ENCODE assay signal across 28 mouse cellular contexts in genomic region chr8:95592131-95592780, GRCm38 (mm10). TPM values are rescaled to one million over a fixed set of nuclear protein-coding genes. Genes with fewer than 3 reads are reported as not detected.
DNase-seq lines count a peak whose midpoint lies in the region; ATAC-seq lines count a peak whose summit lies in the region.
"Had no signal": no experiment of that assay in that cellular context is flagged by ENCODE, and none has a peak within 500 bp of the region (broad histone marks: within the 10 kb centered on the region; RNA-seq: fewer than 3 reads in every experiment).

No protein-coding gene starts in this region.

- WGBS in liver, embryonic 11.5 days, result 58% methylated on average over 12 of the region's 12 CpGs
- WGBS in forebrain, embryonic 14.5 days, result 86% methylated on average over 12 of the region's 12 CpGs

- no peaks in the 10 kb centered on the region for H3K36me3 ChIP-seq in liver, embryonic 11.5 days (ENCODE audit: control insufficient read depth, insufficient read depth, low read length)
- H3K36me3 ChIP-seq in forebrain, embryonic 14.5 days (ENCODE audit: control insufficient read depth, insufficient read depth, low read length), result no peaks in the 10 kb centered on the region
- H3K36me3 ChIP-seq: embryonic facial prominence, embryonic 12.5 days; heart, embryonic 15.5 days; limb, embryonic 13.5 days had no signal

- no peaks in the 10 kb centered on the region for H3K27me3 ChIP-seq in liver, embryonic 11.5 days (replicated peaks; ENCODE audit: control insufficient read depth, insufficient read depth, low read length)
- no peaks in the 10 kb centered on the region for H3K27me3 ChIP-seq in forebrain, embryonic 14.5 days (replicated peaks; ENCODE audit: control insufficient read depth, insufficient read depth, low read length)
- H3K27me3 ChIP-seq: embryonic facial prominence, embryonic 12.5 days; heart, embryonic 15.5 days; limb, embryonic 13.5 days had no signal

- peaks cover 13% of the 10 kb centered on the region for H3K4me1 ChIP-seq in liver, embryonic 11.5 days (replicated peaks; ENCODE audit: control insufficient read depth, insufficient read depth, low read length)
- no peaks in the 10 kb centered on the region for H3K4me1 ChIP-seq in forebrain, embryonic 14.5 days (ENCODE audit: control insufficient read depth, insufficient read depth, low read length)
- H3K4me1 ChIP-seq: limb, embryonic 13.5 days had no signal

- peak overlapping the region; percentile 33 for H3K27ac ChIP-seq in liver, embryonic 11.5 days (ENCODE audit: low read depth, low read length)
- H3K27ac ChIP-seq in forebrain, embryonic 14.5 days (ENCODE audit: low read depth, low read length), result no peak overlapping the region
- H3K27ac ChIP-seq: embryonic facial prominence, embryonic 12.5 days; gastrocnemius, adult 2 months; heart, embryonic 15.5 days; kidney, postnatal 0 days; limb, embryonic 13.5 days; stomach, postnatal 0 days had no signal

- H3K4me2 ChIP-seq in liver, embryonic 11.5 days, result no peak overlapping the region
- H3K4me2 ChIP-seq in forebrain, embryonic 14.5 days (ENCODE audit: low read length), result no peak overlapping the region
- H3K4me2 ChIP-seq: embryonic facial prominence, embryonic 12.5 days; heart, embryonic 15.5 days; limb, embryonic 13.5 days had no signal

- H3K9me3 ChIP-seq in liver, embryonic 11.5 days (ENCODE audit: control insufficient read depth, low read length), result no peaks in the 10 kb centered on the region
- H3K9me3 ChIP-seq in forebrain, embryonic 14.5 days (replicated peaks; ENCODE audit: control insufficient read depth, low read length), result no peaks in the 10 kb centered on the region
- H3K9me3 ChIP-seq: embryonic facial prominence, embryonic 12.5 days; heart, embryonic 15.5 days; limb, embryonic 13.5 days had no signal

- no peak overlapping the region for H3K9ac ChIP-seq in liver, embryonic 11.5 days (ENCODE audit: low read depth, low read length)
- H3K9ac ChIP-seq in forebrain, embryonic 14.5 days (ENCODE audit: low read length), result no peak overlapping the region
- H3K9ac ChIP-seq: embryonic facial prominence, embryonic 12.5 days; heart, embryonic 15.5 days; limb, embryonic 13.5 days had no signal

- ATAC-seq in liver, embryonic 11.5 days (replicated peaks; ENCODE audit: low FRiP score), result peak; percentile 85
- peak; percentile 86 for ATAC-seq in megakaryocyte progenitor cell, adult 5-6 weeks (replicated peaks; ENCODE audit: poor library complexity)
- ATAC-seq in forebrain, embryonic 14.5 days, result no peak
- ATAC-seq: midbrain, embryonic 16.5 days; Patski had no signal

- H3K4me3 ChIP-seq in liver, embryonic 11.5 days (ENCODE audit: low read depth, low read length), result no peak overlapping the region
- H3K4me3 ChIP-seq in forebrain, embryonic 14.5 days (ENCODE audit: low read depth, low read length), result no peak overlapping the region
- H3K4me3 ChIP-seq: embryonic facial prominence, embryonic 12.5 days; gastrocnemius, adult 2 months; heart, embryonic 15.5 days; limb, embryonic 13.5 days had no signal

- DNase-seq in spleen, postnatal 36 days (ENCODE audit: low spot score in 2 of 2), result peak; percentile 30 to 67
- no peak for DNase-seq in spleen, adult 12 weeks (ENCODE audit: low spot score)
- DNase-seq in c-Kit-positive CD71-positive TER-119-negative erythroid progenitor cells, embryonic 14.5 days (ENCODE audit: low read depth), result peak; percentile 57
- no peak for DNase-seq in liver, embryonic 11.5 days (ENCODE audit: low spot score)
- no peak for DNase-seq in urinary bladder, postnatal 14 days (ENCODE audit: low spot score)
- no peak for DNase-seq in forebrain, embryonic 14.5 days (ENCODE audit: low spot score)
- no peak for DNase-seq in lung, adult 18-20 months
- DNase-seq: adrenal gland, postnatal 10 days; cerebellum, adult 9-11 months; gastrocnemius, adult 2 months; kidney, adult 18-20 months; right cerebral cortex, postnatal 14 days; thymus, postnatal 36 days had no signal

RNA-seq across cellular contexts. Expression of gene Prss54, which starts 16.1 kb away (rescaled TPM):
- not detected in 2 replicates for polyA plus RNA-seq in liver, embryonic 11.5 days (2014; fragmentation: Nextera tagmentation; extraction: Ambion mirVana)
- total RNA-seq in megakaryocyte progenitor cell, adult 5-6 weeks (2015), result not detected in 2 replicates
- total RNA-seq in megakaryocyte progenitor cell, adult 5-6 weeks (2017), result not detected in 2 replicates
- polyA plus RNA-seq in forebrain, embryonic 14.5 days (2014; fragmentation: Nextera tagmentation; extraction: Ambion mirVana), result not detected in 2 replicates
- total RNA-seq: adrenal gland, postnatal 10 days; gastrocnemius, adult 2 months; layer of hippocampus, postnatal 25 days; left cerebral cortex, postnatal 10 days; neutrophil, adult 5-6 weeks had no signal
- polyA plus RNA-seq: C2C12; embryonic facial prominence, embryonic 12.5 days; heart, embryonic 15.5 days; hindbrain, embryonic 11.5 days; kidney, postnatal 0 days; limb, embryonic 13.5 days; lung, embryonic 16.5 days; midbrain, embryonic 16.5 days; Patski; spleen, adult 2 months; stomach, postnatal 0 days had no signal

RNA-seq across cellular contexts. Expression of gene Gins3, which starts 41.0 kb away (rescaled TPM):
- polyA plus RNA-seq in liver, embryonic 11.5 days (2014; fragmentation: Nextera tagmentation; extraction: Ambion mirVana), result 19.6 and 21.8 TPM in 2 replicates
- total RNA-seq in megakaryocyte progenitor cell, adult 5-6 weeks (2015), result 15.8 and 19.6 TPM in 2 replicates
- 21.8 and 24.3 TPM in 2 replicates for total RNA-seq in megakaryocyte progenitor cell, adult 5-6 weeks (2017)
- 11.5 and 13.3 TPM in 2 replicates for polyA plus RNA-seq in forebrain, embryonic 14.5 days (2014; fragmentation: Nextera tagmentation; extraction: Ambion mirVana)

RNA-seq across cellular contexts. Expression of gene Ccdc113, which starts 58.4 kb away (rescaled TPM):
- polyA plus RNA-seq in liver, embryonic 11.5 days (2014; fragmentation: Nextera tagmentation; extraction: Ambion mirVana), result not detected in 2 replicates
- not detected in 2 replicates for total RNA-seq in megakaryocyte progenitor cell, adult 5-6 weeks (2015)
- not detected in 2 replicates for total RNA-seq in megakaryocyte progenitor cell, adult 5-6 weeks (2017)
- 1.9 and 2.2 TPM in 2 replicates for polyA plus RNA-seq in forebrain, embryonic 14.5 days (2014; fragmentation: Nextera tagmentation; extraction: Ambion mirVana)
- total RNA-seq: gastrocnemius, adult 2 months; neutrophil, adult 5-6 weeks had no signal
- polyA plus RNA-seq: C2C12; spleen, adult 2 months had no signal

Comparison
In these comparisons a context has a peak if more than half of its experiments do, and no peak if none do; other contexts are left out.
1. DNase-seq: peak in spleen, postnatal 36 days (2 of 2) and c-Kit-positive CD71-positive TER-119-negative erythroid progenitor cells, embryonic 14.5 days (single experiment); none in spleen, adult 12 weeks (single experiment), liver, embryonic 11.5 days (single experiment), urinary bladder, postnatal 14 days (single experiment), forebrain, embryonic 14.5 days (single experiment) and lung, adult 18-20 months (0 of 2).